Mouse (Mus musculus) brain, embryonic 18.5 days (tissue): Measurements from ENCODE around the gene Prkcd.
A peak's percentile ranks its signal among the peaks of the same experiment; 100 is the strongest.

ENCODE experiments used
- DNase-seq: peaks from one replicate; pipeline ENCODE4 v3.0.0-alpha.2; 2012; ENCODE audit warnings: low read depth, low spot score

The Prkcd gene

DNA sequence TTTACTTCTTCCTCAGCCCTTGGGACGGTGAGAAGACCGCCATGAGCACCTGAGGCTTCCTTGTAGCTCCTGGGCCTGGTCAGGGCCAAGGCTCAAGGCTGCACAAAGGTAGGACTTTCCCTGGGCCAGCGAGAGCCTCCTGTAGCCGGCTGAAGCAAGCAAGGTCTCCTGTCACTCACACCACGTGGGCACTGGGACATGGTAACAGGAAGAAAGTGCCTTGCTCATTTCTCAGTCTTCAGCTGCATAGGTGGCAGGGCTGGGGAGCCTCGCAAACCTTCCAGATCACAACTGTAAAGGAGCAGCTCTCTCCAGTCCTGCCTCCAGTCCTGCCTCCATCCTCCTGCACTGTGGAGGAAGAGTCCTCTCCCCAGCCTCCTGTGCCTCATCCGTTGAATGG is 50.2 kb downstream of the Prkcd start:
- no peak for DNase-seq

DNA sequence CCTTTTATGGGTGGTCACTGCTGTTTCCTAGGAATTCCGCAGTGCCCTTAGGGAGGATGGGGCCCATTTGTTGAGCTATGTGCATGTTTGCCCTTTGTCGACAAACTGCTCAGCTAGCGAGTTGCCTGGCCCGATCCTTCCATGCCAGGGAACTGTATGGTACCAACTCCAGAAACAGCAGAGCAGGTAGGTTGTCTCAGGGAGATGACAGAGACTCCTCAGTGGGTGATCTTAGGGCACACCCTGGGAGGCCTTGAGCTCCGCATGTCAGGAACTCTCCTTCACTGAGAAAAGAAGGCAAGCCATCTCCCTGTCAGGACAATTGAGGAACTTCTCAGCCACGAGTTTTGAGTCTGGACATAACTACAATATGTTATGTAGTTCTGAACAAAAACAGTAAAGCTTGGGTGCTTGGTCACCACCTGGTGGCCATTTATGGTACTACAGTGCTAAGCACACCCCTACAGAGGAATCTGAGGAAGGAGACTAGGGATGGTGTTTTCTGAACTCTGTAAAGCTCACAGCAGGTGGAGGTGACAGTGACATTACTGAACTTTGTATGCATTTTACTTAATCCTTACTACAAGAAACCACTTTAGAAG is 51.9 kb downstream of the Prkcd start:
- DNase-seq: no peak

DNA sequence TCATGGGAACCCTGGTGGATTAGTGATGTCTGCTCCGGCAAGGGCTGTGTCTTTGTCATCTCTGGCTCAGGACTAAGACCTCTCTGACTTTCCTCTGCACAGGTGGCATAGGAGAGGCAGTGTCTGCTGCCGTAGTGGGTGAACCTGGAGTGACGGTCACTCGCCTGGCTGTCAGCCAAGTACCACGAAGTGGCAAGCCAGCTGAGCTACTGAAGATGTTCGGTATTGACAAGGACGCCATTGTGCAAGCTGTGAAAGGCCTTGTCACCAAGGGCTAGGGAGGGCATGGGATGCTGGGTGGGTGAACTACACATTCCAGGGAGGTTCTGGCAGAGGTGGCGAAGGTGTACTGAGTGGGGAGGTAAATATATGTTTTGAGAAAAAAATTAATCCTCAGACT is 52.8 kb downstream of the Prkcd start:
- no peak for DNase-seq

DNA sequence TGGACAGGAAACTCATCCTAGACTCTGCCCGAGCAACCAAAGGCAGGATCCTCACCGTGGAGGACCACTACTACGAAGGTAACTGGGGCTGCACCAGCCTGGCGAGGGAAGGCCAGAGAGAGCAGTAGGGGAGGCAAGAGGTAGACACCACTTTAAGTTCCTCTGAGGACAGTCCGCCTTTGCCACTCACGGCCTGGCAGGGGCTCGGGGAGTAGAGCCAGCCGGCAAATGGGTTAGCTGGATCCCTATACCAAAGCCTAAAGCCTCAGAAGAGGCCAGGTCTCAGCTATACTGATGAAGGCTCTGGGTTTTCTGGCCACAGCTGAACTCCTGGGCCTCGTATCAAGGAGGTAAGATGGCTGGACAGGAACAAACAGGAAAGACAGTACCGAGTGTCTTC is 53.8 kb downstream of the Prkcd start:
- DNase-seq: no peak

DNA sequence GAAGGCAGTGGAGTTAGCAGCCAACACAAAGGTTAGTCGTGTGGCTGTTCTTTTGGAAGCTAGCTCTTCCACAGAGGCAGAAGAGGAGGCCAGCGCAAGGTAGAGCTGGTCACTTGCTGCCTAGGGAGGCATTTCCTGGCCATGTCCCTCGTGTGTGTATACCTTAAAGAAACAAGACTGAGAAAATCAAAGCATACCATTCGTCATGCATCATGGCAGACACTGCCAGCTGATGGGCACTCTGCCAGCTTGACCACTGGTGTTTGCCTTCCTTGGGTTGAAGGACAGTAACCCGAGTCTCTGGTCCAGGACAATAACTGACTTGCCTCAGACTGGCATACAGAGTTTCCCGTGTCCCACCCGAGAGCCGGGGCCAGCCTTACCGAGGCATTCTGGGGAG is 55.7 kb downstream of the Prkcd start:
- no peak for DNase-seq

DNA sequence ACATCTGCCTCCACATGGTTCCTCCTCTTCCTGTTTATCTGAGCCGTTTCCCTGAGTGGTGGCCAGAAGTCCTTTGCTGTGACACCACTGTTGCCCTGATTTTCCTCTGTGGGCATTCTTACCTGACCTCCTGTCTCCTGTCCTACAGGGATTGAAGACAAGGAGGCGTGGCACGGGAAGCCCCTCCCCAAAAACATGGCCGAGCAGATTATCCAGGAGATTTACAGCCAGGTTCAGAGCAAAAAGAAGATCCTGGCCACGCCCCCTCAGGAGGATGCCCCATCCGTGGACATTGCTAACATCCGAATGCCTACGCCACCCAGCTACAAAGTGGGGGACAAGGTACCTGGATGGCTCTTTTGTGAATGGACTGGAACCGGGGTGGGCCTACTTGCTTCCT is 58.0 kb downstream of the Prkcd start:
- DNase-seq: no peak

DNA sequence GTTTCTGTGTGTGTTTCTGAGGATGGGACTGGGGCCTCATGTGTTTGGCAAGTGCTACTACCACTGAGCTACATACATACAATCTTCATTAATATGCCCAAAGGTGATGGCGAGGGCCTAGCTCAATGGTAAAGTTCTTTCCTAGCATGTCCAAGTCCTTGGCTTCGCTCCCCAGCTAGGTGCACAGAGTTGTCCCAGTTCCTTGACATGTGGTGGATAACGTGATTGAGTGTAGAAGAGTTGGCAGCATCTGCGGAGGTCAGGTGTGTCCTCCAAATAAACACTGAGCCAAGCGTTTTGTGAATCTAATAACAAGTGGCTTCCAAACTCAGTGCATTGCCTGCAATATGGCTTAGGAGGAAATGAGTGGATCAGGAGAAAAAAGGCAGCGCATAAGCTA is 59.7 kb downstream of the Prkcd start:
- DNase-seq: no peak

DNA sequence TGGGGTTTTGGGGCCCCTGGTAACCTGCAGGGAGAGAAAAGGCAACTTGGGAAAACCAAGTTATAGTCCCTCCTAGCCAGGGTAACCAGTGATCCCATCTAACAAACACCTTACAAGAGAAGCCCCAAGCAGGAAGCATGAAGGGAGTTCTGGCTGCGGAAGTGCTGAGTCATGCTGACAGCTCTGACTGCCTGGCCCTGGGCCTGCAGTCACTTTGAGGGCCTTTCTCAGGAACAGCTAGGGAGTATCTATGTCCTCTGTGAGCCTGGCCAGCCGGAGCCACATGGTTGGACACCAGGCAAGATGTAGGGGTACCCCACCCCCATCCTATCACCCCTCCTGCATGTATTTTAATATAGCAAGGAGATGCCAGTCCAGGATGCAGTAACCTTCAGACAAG is 61.6 kb downstream of the Prkcd start:
- DNase-seq: no peak

DNA sequence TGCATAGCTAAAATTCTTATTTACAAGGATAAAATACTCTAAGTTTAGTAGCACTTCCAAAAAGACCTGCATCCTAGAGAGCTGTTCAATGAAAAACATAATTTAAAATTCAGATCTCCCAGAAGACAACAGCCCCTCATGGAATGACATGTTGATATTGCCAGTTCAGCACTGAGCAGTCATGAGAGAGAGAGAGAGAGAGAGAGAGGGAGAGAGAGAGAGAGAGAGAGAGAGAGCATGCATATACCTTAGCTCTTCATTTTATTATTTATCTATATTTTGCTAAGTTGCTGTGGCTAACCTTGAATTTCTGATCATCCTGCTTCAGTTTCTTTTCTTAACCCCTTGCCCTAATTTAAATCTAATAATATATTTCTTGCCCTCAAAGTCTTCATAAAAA is 63.7 kb downstream of the Prkcd start:
- no peak for DNase-seq

DNA sequence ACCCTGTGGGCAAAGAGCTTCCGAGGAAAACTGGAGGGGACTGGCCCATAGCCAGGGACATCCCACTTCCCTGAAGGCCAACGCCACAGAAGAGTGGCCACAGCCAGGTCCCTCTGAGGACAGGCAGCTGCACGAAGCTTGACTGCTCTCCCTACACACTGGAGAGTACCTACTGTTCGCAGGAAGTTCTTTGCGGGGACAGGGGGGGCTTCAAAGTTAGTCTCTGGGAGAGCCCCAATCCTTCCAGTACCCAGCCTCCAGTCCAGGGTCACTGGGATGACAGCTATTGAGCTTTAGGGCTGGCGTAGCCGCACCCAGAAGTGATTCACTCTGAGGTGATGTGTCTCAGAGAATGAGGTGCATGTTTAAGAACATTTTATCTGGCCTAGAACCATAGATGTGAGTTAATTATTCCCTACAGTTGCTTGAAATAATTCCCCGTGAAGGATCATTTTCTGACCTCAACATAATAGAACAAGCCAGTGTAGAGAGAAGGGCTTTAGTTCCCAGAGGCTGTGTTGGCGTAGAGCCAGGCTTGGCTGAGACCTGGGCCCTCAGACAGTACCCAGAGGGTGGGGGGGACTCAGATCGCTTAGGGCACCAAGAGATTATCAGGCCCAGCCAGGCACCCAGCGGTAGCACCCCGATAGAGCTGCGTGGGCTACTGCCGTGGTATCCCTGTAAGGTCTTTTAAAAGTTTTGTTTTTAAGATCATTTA is 64.4 kb downstream of the Prkcd start:
- no peak for DNase-seq

DNA sequence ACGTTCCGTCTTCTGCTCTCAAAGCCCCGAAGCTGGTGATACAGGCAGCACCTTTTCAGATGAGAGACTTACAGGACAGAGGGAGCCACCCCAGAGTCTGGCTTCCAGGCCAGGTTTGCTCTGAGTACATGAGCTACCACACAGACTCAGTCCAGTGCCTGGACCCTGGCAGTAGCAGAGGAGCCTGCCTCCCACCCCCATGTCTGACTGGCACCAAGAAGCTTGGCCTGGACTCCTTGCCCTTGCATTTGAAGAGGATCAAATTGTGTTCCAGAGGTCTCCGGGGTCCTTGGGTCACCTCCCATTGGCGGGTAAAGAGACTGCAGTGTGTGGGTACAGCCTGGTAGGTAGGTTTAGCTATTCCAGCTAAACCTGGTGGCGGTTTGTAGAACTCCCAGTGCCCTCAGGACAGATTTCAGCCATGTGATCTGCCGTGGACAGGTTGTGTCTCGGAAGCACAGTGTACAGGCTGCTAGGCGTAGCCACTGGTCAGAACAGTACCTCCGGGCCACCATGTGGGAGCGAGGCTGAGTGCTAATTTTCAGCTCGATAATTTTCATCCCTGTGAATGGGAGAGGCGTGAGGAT is 65.1 kb downstream of the Prkcd start:
- DNase-seq: no peak

DNA sequence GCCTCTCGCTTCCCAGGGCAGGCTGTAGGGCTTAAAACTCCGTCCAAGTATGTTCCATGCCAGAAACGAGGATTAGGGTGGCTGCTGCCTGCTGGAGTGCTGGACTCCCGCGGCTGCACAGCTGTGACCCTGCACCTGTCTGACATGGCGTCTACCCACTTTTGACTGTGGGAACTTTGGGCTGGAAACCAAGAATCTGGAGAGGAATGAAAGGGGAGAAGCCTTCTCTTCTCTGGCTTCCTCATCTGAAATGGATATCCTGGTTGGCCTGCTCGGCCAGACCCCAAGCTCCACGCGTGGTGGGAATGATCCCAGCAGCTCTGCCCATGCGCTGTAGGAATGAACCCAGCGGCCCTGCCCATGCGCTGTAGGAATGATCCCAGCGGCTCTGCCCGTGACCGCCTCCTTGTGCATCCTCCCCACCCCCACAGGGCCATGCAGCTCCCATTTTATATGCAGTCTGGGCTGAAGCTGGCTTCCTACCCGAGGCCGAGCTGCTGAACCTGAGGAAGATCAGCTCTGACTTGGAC is 66.6 kb downstream of the Prkcd start:
- no peak for DNase-seq

DNA sequence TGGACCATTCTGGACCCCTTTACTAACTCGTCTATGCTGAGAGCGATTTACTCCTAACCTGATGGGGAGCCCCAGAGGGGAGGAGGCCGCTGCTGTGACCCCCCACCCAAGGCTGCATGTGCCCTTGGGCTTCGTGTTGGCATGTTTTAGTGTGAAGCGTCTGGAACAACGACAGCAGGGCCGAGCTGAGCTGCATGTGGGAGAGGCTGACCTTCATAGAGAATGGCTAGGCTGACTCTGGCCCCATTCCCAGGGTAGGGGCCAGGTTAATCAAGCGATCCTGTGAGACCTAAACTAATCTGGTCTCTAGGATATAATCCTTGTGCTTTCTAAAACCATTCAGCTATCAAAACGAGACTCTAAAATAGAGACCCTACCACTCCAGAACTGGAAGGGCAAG is 68.3 kb downstream of the Prkcd start:
- DNase-seq: no peak

DNA sequence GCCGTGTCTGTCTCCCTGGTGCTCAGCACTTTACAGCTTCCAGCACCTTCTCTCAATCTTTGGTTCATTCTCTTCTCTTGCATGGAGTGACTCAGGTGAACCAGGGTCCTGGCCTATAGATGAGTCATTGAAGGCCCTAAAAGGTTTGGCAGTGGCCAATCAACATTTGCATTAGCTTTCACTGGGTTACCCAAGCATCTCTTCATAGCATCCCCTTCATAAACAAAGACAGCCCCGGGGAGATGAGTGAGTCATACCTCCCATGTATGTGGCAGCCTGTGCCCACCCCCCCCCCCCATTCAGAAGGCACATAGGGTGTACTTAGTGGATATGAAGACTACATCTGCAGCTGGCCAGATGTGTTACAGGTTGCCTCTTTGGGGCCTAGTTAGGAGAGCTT is 69.4 kb downstream of the Prkcd start:
- no peak for DNase-seq

DNA sequence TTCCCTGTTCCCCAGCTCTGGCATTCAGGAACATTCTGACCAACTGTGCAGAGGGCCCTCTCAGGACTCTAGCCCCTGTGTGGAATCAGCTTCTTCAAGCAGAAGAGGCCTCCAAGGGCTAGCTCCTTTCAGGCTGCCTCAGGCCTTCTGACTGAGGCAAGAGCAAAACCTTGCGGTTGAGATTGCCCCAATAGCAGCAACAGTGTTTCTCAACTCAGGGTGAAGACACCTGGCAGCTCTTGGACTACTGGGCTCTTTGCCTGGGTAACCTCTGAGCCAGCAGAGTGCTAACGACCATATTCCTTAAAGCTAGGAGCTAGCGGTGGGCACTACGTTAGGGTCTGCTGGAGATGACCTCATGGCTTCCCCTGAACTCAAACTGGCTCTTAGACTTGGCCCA is 72.8 kb downstream of the Prkcd start:
- DNase-seq: no peak

DNA sequence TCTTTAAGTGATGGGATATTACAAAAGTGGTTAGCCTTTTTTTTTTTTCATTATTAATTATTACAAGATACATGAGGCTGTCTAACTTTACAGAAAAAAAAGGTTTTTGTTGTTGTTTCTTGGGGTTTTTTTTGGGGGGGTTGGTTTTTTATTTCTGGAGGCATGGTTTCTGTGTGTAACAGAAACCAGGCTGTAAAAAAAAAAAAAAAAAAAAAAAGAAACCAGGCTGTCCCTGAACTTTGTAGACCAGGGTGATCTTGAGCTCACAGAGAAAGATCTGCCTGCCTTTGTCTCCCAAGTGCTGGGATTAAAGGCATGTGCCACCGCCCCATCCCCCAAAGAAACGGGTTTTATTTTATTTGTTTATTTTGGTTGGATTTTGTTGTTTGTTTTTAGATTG is 74.0 kb downstream of the Prkcd start:
- no peak for DNase-seq

DNA sequence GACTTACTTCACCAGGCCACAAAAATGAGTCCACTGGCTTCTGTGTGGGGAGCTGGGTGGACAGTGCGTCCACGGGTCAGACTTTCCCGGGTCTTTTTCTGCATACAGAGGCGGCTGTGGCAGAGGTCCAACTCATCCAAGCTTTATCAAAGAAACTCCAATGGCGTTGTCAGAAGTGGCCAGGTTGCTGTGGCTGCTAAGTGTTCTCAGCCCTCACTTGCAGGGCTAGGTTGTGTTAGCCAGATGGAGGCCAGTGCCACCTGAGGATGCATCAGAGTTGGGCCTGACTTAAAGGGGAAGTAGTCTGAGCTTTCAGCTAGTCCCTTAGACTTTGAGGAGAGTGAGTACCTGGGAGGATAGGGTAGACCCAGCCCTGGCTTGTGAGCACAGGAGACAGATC is 74.5 kb downstream of the Prkcd start:
- no peak for DNase-seq

DNA sequence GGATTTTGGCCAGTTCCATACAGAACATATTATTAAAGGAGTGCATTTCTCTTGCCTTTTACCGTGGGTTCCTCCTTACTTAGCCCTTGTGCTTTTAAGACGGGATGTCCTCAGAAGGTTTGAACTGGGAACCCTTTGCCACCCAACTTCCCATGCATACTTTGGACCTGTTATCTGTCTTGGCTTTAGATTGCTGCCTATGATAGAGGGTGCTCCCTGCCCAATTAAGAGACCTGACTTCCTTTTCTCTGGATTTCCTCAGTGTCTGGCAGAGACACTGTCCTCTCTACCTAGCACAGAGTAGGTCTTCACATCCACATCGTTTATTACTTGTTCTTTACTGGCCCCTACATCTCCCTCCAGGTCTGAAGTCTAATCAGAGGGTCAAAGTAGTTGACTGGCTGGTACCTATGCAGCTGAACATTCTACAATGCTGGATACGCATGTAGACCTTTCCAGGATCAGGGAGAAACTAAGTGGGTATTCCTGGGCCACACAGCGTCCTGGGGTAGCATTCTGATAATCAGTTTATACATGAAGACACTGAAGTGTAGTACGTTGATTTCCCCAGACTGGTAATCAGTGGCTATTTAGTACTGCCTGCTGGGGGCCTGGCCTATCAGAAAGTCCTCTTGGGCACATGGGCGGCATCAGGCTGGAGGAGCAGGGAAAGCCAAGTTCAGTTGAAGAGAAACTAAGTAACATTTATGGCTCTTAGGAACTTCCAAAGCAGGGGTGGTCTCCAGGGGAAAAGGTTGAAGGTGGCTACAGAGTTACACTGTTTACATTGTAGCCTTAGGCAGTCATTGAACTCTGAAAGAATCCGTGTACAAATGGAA is 75.6 kb downstream of the Prkcd start:
- DNase-seq: no peak

DNA sequence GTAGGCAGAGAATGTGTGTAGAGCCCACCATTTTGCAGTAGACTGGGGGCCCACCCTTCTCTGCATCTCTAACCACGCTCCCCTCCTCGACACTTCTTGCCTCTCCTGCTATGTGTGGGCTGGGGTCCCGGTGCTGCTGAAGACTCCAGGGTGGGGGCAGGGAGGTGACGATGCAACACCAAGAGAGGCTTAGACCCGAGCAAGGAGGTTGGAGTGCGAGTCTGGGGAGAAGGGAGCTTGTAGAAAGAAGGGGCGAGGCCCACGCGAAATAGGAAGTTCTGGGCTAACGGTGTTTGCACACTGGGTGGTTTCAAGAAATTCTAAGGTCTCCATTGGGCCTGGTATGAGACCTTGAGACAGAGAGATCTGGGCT is 76.2 kb downstream of the Prkcd start:
- DNase-seq: no peak

DNA sequence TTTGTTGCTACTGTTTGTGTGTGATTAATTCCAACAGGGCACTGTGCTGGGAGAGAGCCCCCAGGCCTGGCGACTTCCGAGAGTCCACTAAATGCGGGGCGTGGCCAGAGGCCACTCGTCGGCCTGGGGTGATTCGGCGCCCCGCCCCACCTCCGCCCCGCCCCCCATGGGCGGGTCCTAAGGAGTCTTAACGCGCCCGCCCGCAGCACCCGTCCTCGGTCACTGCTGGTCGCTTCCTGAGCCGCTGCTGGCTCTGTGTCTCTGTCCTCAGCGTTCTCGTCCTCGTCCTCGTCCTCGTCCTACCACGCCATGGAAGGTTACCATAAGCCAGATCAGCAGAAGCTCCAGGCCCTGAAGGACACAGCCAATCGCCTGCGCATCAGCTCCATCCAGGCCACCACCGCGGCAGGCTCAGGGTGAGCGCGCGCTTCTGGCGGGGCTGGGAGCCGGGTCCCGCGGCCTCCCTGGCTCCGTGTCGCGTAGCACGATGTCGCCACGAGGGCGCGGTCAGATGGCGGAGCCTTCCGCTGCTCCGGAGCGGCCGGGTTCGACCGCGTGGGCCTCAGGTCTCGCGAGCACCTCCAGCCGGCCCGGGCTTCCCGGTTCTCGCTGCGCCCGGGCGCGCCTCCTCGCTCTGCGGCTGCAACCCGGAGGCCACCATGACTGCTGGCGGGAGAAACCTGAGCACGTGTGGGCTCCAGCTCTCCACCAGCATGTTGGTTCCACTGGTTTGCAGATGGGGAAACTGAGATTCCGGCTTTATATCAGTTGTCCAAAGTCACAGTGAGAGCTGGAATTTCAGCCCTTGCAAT is 76.8 kb downstream of the Prkcd start:
- peak; percentile 84 for DNase-seq

DNA sequence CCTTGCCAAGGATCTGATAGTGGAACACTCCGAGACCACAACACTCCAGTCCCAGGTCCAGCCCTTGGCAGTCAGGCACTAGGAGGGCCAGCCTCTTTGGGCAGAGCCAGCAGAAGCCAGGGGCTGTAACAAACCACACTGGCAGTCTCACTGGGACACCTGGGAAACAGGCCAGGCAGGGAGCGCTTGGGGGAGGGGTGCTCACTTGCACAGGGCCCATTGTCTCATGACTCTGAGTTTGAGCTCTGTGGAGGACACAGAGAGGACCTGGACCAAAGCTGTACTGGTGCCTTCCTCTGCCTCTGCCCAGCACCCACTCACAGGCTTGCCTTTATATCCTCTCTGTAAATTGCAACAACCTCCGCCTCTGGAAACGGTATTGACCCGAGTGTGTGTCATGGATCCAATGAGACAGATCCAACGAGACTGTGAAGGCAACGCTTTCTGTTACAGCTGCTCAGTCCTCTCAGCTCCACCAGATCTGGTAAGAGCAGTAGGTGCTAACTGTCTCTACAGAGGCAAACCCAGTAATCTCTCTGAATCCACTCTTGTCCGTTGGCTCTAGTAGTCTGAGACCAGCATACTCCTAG is 77.8 kb downstream of the Prkcd start, which contains the start of gene Tkt:
TSS of gene Tkt (plus strand) at position 229 of the 590 bp plus-strand sequence.
- DNase-seq: peak; percentile 20
